Mouse (Mus musculus) megakaryocyte, embryonic 14.5 days (primary cell): ENCODE measurements around the gene Camkk2.

Source experiments
- FLI1 ChIP-seq: IDR thresholded peaks from 2 replicates; pipeline ENCODE4 v1.6.1; 2012; ENCODE audit warnings: low read length, inconsistent platforms, mixed read lengths
- GATA1 ChIP-seq: IDR thresholded peaks from 3 replicates; pipeline ENCODE4 v1.6.1; 2012; ENCODE audit warnings: mixed read lengths, low read length, inconsistent platforms, borderline replicate concordance

- no peak for TF ChIP-seq GATA1
- TF ChIP-seq FLI1, result no peak
Measured at GRCm38 (mm10) chr5:122774743-122775611, 4.2 kb downstream of the Camkk2 start.
